Mouse (Mus musculus) ES-E14 (cell line): ENCODE data around the gene Spdl1. TPM values are rescaled to one million over a fixed set of nuclear protein-coding genes. Genes with fewer than 3 reads are reported as not detected.

Experiments
- DNase-seq: peaks from one replicate; pipeline ENCODE4 v3.0.0-alpha.2; 2013; ENCODE audit warnings: low read depth, low spot score
- H3K27ac ChIP-seq: 2 replicates; pipeline ENCODE4 v1.5.1; 2012; ENCODE audit warnings: low read depth, mild to moderate bottlenecking, low read length, moderate library complexity, mixed read lengths; ENCODE audit not compliant: poor library complexity, insufficient read depth, severe bottlenecking
- H3K36me3 ChIP-seq: 2 replicates; pipeline ENCODE4 v1.6.1; 2012; ENCODE audit warnings: mild to moderate bottlenecking, low read length, moderate library complexity, mixed read lengths; ENCODE audit not compliant: control insufficient read depth, poor library complexity, insufficient read depth, severe bottlenecking
- H3K4me1 ChIP-seq, 2 experiments: fragments of 150-350 bp in 1 of 2; sonication (generic) in 1 of 2; 2 replicates each; pipeline ENCODE4 v1.6.1; 2012; ENCODE audit warnings: low read length in 2 of 2, mild to moderate bottlenecking in 1 of 2, mixed read lengths in 1 of 2; ENCODE audit not compliant: control insufficient read depth in 2 of 2, insufficient read depth in 2 of 2, poor library complexity in 1 of 2
- H3K4me3 ChIP-seq, 2 experiments: fragments of 150-350 bp in 1 of 2; sonication (generic) in 1 of 2; 2 replicates each; pipeline ENCODE4 v1.5.1; 2012; ENCODE audit warnings: low read length in 2 of 2, low read depth in 1 of 2, mild to moderate bottlenecking in 1 of 2, mixed read lengths in 1 of 2; ENCODE audit not compliant: insufficient read depth in 1 of 2, poor library complexity in 1 of 2, severe bottlenecking in 1 of 2
- H3K9ac ChIP-seq: 2 replicates; pipeline ENCODE4 v1.6.1; 2012; ENCODE audit warnings: low read depth, mild to moderate bottlenecking, low read length, mixed read lengths; ENCODE audit not compliant: poor library complexity, insufficient read depth, severe bottlenecking
- H3K9me3 ChIP-seq: fragments of 150-350 bp; sonication (generic); 2 replicates; pipeline ENCODE4 v1.6.1; 2012; ENCODE audit warnings: low read depth, mild to moderate bottlenecking, low read length; ENCODE audit not compliant: control insufficient read depth, insufficient read depth
- CHD2 ChIP-seq: IDR thresholded peaks from 2 replicates; pipeline ENCODE4 v1.6.1; 2014; ENCODE audit warnings: mild to moderate bottlenecking, low read depth, low read length, inconsistent platforms
- HCFC1 ChIP-seq: IDR thresholded peaks from 2 replicates; pipeline ENCODE4 v1.6.1; 2012; ENCODE audit warnings: low read length, inconsistent platforms, borderline replicate concordance; ENCODE audit not compliant: insufficient read depth
- MAFK ChIP-seq: IDR thresholded peaks from 2 replicates; pipeline ENCODE4 v1.6.1; 2014; ENCODE audit warnings: mild to moderate bottlenecking, low read depth, low read length, inconsistent platforms; ENCODE audit not compliant: insufficient read depth
- ZC3H11A ChIP-seq: IDR thresholded peaks from 2 replicates; pipeline ENCODE4 v1.6.1; 2012; ENCODE audit warnings: low read depth, mild to moderate bottlenecking, inconsistent platforms, low read length, borderline replicate concordance
- ZNF384 ChIP-seq: IDR thresholded peaks from 2 replicates; pipeline ENCODE4 v1.6.1; 2012; ENCODE audit warnings: low read depth, low read length, inconsistent platforms
- in situ Hi-C, 2 experiments: fragments of 600-800 bp; cut with MboI; formaldehyde crosslinking; loops; one replicate each; pipeline ENCODE4 v1.15.1; 2025; ENCODE audit warnings: low sequenced_read_pairs in 2 of 2, inconsistent platforms in 1 of 2; ENCODE audit not compliant: unreplicated experiment in 2 of 2
- total RNA-seq: library from RNA; depleted of rRNA; stranded (reverse); fragments of 300-350 nt; gene quantifications from 2 replicates; pipeline ENCODE4 v1.2.3, GENCODE M21; 2012

Gene Spdl1
- total RNA-seq, 1 experiment = 40.1 TPM

DNA sequence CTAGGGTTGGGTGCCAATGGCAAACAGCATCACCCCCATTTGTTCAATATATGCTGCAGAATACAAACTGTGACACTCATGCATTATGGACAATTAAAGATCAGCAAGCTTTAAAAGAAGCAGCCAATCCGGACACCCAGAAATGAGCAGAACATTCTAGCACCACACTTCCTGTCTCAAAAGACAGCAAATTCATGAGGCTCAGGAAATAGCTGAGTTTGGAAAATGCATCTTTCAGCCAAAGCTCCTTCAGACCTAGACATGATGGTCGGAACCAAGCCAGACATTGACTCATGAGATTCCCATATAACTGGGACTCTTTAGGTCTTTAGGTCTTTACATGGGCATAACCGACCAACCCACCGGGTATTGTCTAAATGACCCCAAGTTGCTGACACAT lies 55.9 kb downstream of the Spdl1 start:
- no peak overlapping the region for H3K9ac ChIP-seq
- in situ Hi-C loops = no loop called here
- DNase-seq = no peak
- H3K9me3 ChIP-seq = no peaks in the 10 kb centered on the region
- H3K36me3 ChIP-seq = no peaks in the 10 kb centered on the region
- H3K4me1 ChIP-seq = no peaks in the 10 kb centered on the region; a peak in 1 of 4 replicates
- no peak for TF ChIP-seq MAFK
- TF ChIP-seq HCFC1 = no peak
- TF ChIP-seq CHD2 = no peak
- H3K27ac ChIP-seq = no peak overlapping the region
- no peak overlapping the region for H3K4me3 ChIP-seq

DNA sequence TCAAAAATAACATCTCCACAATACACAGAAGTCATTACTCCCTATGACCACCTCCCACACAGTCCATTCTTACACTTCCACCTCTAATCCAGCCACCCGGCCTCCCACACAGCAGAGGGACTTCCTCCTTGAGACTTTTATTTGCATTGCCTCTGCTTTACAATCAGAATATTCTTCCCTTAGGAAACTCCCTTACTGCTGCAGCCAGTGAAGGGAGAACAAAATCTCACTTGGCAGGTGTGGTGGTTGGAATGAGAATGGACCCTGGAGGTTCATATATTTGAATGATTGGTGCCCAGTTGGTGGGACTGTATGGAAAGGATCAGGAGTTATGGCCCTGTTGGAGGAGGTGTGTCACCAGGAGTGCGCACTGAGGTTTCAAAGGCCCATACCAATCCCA lies 57.4 kb downstream of the Spdl1 start:
- Histone ChIP-seq H3K9me3 (no peaks in the 10 kb centered on the region), H3K27ac (no peak overlapping the region), H3K36me3 (no peaks in the 10 kb centered on the region), H3K9ac (no peak overlapping the region), H3K4me3 (no peak overlapping the region), H3K4me1 (peaks cover 0 to 3% of the 10 kb centered on the region in 2 experiments; a peak in 1 of 4 replicates)
- DNase-seq = no peak
- no peak for TF ChIP-seq ZNF384
- TF ChIP-seq CHD2 = no peak
- no peak for TF ChIP-seq HCFC1
- TF ChIP-seq ZC3H11A = no peak
- no peak for TF ChIP-seq MAFK
- in situ Hi-C loops = no loop called here

DNA sequence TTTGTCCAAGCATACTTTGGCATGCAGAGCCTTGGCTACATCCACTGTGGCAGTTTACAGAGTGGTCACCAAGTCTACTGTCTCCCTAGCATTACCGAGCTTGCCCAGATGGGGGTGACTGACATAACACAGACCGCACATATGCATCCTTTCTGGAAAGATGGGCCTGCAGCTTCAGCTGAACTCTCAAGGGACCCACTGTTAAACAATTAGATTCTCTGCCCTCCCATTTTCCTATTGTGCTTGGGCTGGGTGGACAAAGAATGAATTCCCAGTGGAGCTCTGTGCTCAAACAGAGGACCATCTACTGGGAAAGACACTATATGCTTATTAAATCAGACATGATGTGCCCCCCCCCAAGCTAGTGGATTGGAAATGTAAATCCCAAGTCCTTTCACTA lies 58.8 kb downstream of the Spdl1 start:
- no peak overlapping the region for H3K9ac ChIP-seq
- no peak overlapping the region for H3K4me3 ChIP-seq
- no peaks in the 10 kb centered on the region for H3K36me3 ChIP-seq
- no peaks in the 10 kb centered on the region for H3K9me3 ChIP-seq
- H3K27ac ChIP-seq = no peak overlapping the region
- in situ Hi-C loops = no loop called here
- TF ChIP-seq ZNF384 (no peak), CHD2 (no peak), MAFK (no peak), ZC3H11A (no peak), HCFC1 (no peak)
- peaks cover 2 to 6% of the 10 kb centered on the region in 2 experiments; a peak in 2 of 4 replicates for H3K4me1 ChIP-seq
- DNase-seq = no peak

DNA sequence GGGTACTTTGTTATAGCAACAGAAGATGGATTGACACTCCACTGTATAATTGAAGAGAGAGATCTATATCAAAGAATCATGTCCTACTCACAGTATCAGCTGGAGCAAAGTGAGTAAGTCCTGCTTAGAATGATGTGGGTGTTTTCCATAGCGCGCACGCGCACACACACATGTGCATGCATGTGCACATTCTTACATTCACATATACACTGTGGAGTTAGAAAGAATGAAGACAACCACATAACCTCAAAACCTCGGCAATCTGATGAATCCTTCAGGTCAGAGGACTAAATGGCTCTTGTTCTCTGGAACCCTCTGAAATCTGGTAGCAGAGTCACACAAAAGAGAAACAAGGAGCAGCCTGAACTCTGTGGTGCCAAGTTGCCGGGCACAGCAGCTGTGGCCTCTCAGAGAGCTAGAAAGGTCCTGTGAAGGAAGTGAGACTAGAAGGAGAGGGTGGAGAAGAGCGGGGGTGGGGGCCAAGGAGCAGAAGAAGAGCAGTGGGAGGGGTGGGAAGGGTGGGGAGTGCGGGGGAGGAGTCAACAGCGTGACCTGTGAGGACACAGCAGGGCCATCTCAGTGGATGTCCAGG lies 60.0 kb downstream of the Spdl1 start:
- Histone ChIP-seq H3K9ac (no peak overlapping the region), H3K27ac (no peak overlapping the region), H3K4me1 (peaks cover 2 to 6% of the 10 kb centered on the region in 2 experiments; a peak in 2 of 4 replicates), H3K4me3 (no peak overlapping the region), H3K36me3 (no peaks in the 10 kb centered on the region), H3K9me3 (no peaks in the 10 kb centered on the region)
- in situ Hi-C loops = no loop called here
- TF ChIP-seq CHD2 = no peak
- no peak for TF ChIP-seq ZC3H11A
- TF ChIP-seq HCFC1 = no peak
- TF ChIP-seq ZNF384 = no peak
- no peak for TF ChIP-seq MAFK
- no peak for DNase-seq
